Mouse (Mus musculus): ENCODE results near the gene Tmem102. TPM values are rescaled to one million over a fixed set of nuclear protein-coding genes. Genes with fewer than 3 reads are reported as not detected.

Gene Tmem102
- polyA plus RNA-seq, 1 experiment from 2014 or later, result 7.7 TPM

DNA sequence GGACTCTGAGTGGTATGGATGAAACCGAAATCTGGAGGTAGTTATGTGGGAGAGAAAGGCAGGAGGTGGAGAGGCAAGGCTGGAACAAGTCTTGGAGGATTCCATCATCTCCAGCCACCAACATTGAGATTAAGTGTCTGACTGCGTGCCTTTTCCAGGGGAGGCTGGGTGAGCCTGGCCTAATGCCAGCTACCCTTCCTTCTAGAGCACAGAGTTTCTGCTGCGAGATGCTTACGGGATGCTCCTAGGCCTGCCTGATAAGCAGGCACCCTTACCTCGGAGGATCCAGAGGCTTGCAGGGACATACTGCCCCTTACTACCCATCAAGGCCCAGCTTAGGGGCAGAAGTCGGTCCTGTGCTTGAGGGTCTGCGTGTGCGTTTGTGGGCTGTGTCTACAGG lies 28.1 kb upstream of the Tmem102 start:
- Histone ChIP-seq H3K4me3 (ENCODE audit: low read length) (peak overlapping the region; percentile 73), H3K4me2 (replicated peaks; ENCODE audit: low read depth, low read length) (peak overlapping the region; percentile 98), H3K9me3 (ENCODE audit: control insufficient read depth, low read length) (no peaks in the 10 kb centered on the region), H3K27me3 (ENCODE audit: control insufficient read depth, insufficient read depth, low read length) (0 out of 2 replicates have a peak, but pooled peaks cover 2% of the 10 kb centered on the region), H3K9ac (ENCODE audit: low read depth, low read length) (peak overlapping the region; percentile 75), H3K27ac (ENCODE audit: low read depth, low read length) (0 out of 2 replicates have a peak overlapping the region, but pooled peaks have one; percentile 11), H3K4me1 (ENCODE audit: control insufficient read depth, insufficient read depth, low read length) (peaks cover 45% of the 10 kb centered on the region), H3K36me3 (ENCODE audit: control insufficient read depth, insufficient read depth, low read length) (peaks cover 17% of the 10 kb centered on the region; the same call in 1 of the 2 replicates)
- 55% methylated on average over 8 of the region's 8 CpGs for WGBS
- no peak for ATAC-seq (ENCODE audit: low FRiP score, low TSS enrichment)

DNA sequence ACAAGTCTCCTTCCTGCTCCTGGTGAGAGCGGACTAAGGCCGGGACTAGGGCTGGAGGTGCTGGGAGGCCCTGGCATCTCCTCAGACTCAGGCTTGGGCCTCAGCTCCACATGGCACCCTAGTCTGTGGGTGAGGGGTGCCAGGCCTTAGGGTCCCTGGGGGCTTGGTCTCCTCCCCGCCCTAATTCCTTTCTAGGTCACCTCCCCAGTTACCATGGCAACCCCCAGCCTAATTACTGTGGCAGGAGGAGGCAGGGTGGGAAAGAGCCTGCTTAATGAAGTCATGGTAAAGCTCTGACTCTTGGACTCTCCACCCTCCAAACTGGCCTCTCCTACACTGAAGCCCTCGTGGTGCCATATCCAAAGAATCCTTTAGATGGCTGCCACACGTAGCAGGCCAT lies 23.4 kb upstream of the Tmem102 start:
- ATAC-seq (ENCODE audit: low FRiP score, low TSS enrichment), result no peak
- WGBS, result 63% methylated on average over 5 of the region's 5 CpGs
- no peaks in the 10 kb centered on the region for H3K9me3 ChIP-seq (ENCODE audit: control insufficient read depth, low read length)
- no peak overlapping the region for H3K9ac ChIP-seq (ENCODE audit: low read depth, low read length)
- H3K4me3 ChIP-seq (ENCODE audit: low read length), result no peak overlapping the region
- H3K36me3 ChIP-seq (ENCODE audit: control insufficient read depth, insufficient read depth, low read length), result peaks cover 56% of the 10 kb centered on the region
- no peak overlapping the region for H3K4me2 ChIP-seq (replicated peaks; ENCODE audit: low read depth, low read length)
- peaks cover 10% of the 10 kb centered on the region for H3K4me1 ChIP-seq (ENCODE audit: control insufficient read depth, insufficient read depth, low read length)
- no peaks in the 10 kb centered on the region for H3K27me3 ChIP-seq (ENCODE audit: control insufficient read depth, insufficient read depth, low read length)
- H3K27ac ChIP-seq (ENCODE audit: low read depth, low read length), result no peak overlapping the region

DNA sequence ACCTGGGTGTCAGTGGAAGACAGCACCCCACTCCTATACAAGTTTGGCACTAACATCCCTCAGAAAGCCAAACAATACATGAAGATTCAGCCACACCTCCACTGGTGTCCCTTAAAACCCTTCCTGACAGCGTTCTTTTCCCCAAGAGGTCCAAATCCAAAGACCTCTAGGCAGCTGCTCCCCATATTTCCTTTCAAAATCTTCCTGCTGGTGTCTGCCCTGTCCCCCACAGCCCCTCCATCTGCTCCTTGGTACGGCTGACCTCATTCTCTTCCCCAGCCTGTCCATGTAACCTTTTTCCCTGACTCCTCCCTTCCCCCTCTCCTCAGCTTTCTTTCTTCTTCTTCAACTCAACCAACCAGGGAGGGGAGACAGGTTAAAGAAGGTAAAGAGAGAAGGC lies 18.0 kb upstream of the Tmem102 start:
- H3K4me1 ChIP-seq (ENCODE audit: control insufficient read depth, insufficient read depth, low read length), result no peaks in the 10 kb centered on the region
- H3K36me3 ChIP-seq (ENCODE audit: control insufficient read depth, insufficient read depth, low read length), result peaks cover 39% of the 10 kb centered on the region
- no peaks in the 10 kb centered on the region for H3K27me3 ChIP-seq (ENCODE audit: control insufficient read depth, insufficient read depth, low read length)
- 62% methylated on average over 2 of the region's 2 CpGs for WGBS
- no peak overlapping the region for H3K4me2 ChIP-seq (replicated peaks; ENCODE audit: low read depth, low read length)
- ATAC-seq (ENCODE audit: low FRiP score, low TSS enrichment), result no peak
- no peaks in the 10 kb centered on the region for H3K9me3 ChIP-seq (ENCODE audit: control insufficient read depth, low read length)
- H3K9ac ChIP-seq (ENCODE audit: low read depth, low read length), result no peak overlapping the region
- no peak overlapping the region for H3K4me3 ChIP-seq (ENCODE audit: low read length)
- no peak overlapping the region for H3K27ac ChIP-seq (ENCODE audit: low read depth, low read length)

DNA sequence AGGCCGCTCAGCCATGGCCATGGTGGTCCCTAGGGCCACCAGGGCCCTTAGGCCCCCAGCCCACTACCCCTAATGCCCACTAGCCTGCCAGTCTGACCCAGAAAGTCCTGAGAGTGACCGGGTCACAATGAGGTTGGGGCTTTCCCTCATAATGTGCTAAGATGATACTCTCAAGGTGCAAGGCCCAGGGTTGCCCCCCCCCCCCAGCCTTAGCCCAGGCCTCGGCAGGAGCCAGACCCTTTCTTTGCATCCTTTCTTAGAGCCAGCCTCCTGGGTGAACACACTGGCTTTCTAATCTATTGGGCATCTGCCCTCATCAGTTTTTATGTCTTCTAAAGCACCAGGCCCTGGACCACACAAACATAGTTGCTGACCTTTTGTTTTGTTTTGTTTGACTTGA lies 16.7 kb upstream of the Tmem102 start, which contains the start of gene Spem1:
Gene Spem1, minus strand, starts transcription at position 101 of the 400 bp plus-strand sequence.
- WGBS, result 84% methylated on average over 3 of the region's 3 CpGs
- H3K27me3 ChIP-seq (ENCODE audit: control insufficient read depth, insufficient read depth, low read length), result no peaks in the 10 kb centered on the region
- no peak for ATAC-seq (ENCODE audit: low FRiP score, low TSS enrichment)
- H3K9ac ChIP-seq (ENCODE audit: low read depth, low read length), result no peak within 1 kb of the TSS
- H3K4me3 ChIP-seq (ENCODE audit: low read length), result no peak within 1 kb of the TSS
- H3K9me3 ChIP-seq (ENCODE audit: control insufficient read depth, low read length), result 0 out of 2 replicates have a peak, but pooled peaks cover 3% of the 10 kb centered on the region
- H3K4me1 ChIP-seq (ENCODE audit: control insufficient read depth, insufficient read depth, low read length), result no peaks in the 10 kb centered on the region
- H3K36me3 ChIP-seq (ENCODE audit: control insufficient read depth, insufficient read depth, low read length), result peaks cover 26% of the 10 kb centered on the region
- H3K27ac ChIP-seq (ENCODE audit: low read depth, low read length), result no peak within 1 kb of the TSS
- H3K4me2 ChIP-seq (replicated peaks; ENCODE audit: low read depth, low read length), result no peak within 1 kb of the TSS

DNA sequence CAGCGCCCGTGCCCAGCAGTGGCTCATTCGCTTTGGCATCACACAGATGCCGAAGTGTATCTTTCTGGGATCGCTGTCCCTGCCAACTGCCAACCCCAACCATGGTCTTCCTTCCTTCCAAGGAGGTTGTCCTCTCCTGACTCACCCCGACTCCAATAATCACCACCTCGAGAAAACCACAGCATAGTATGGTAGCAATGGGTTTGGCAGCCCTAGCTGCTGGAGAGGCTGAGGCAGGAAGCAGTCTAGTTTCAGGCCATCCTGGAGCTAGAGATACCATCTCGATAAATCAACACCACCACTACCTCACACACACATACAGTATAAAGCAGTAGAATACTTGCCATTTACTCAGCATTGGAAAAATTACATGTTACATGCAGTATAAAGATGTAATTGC lies 13.4 kb upstream of the Tmem102 start:
- Histone ChIP-seq H3K9ac (ENCODE audit: low read depth, low read length) (no peak overlapping the region), H3K9me3 (ENCODE audit: control insufficient read depth, low read length) (0 out of 2 replicates have a peak, but pooled peaks cover 3% of the 10 kb centered on the region), H3K4me1 (ENCODE audit: control insufficient read depth, insufficient read depth, low read length) (no peaks in the 10 kb centered on the region), H3K27ac (ENCODE audit: low read depth, low read length) (no peak overlapping the region), H3K36me3 (ENCODE audit: control insufficient read depth, insufficient read depth, low read length) (no peaks in the 10 kb centered on the region), H3K4me2 (replicated peaks; ENCODE audit: low read depth, low read length) (no peak overlapping the region), H3K4me3 (ENCODE audit: low read length) (no peak overlapping the region), H3K27me3 (ENCODE audit: control insufficient read depth, insufficient read depth, low read length) (no peaks in the 10 kb centered on the region)
- no peak for ATAC-seq (ENCODE audit: low FRiP score, low TSS enrichment)
- 92% methylated on average over 8 of the region's 8 CpGs for WGBS

DNA sequence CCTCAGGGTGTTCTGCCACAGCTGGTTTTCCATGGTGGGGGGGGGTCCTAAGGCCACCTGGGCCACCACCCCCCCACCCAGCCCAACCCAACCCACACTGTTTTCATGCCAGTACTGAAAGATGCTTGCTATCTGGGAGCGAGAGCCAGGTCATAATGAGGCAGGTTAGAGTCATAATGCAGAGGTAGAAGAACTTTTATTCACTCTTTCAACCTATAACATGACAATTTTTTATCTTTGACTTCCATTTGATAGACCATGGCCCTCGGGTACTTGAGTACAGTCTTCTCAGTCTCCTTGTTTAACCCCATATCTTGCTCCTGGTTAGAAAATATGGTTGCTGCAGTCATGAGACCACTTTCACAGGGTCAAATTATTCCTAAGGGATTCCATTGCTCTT lies 12.9 kb upstream of the Tmem102 start, which contains the start of gene Spem2:
Gene Spem2, minus strand, starts transcription at position 101 of the 400 bp plus-strand sequence.
- Histone ChIP-seq H3K36me3 (ENCODE audit: control insufficient read depth, insufficient read depth, low read length) (no peaks in the 10 kb centered on the region), H3K9ac (ENCODE audit: low read depth, low read length) (no peak within 1 kb of the TSS), H3K9me3 (ENCODE audit: control insufficient read depth, low read length) (0 out of 2 replicates have a peak, but pooled peaks cover 3% of the 10 kb centered on the region), H3K4me1 (ENCODE audit: control insufficient read depth, insufficient read depth, low read length) (no peaks in the 10 kb centered on the region), H3K27me3 (ENCODE audit: control insufficient read depth, insufficient read depth, low read length) (no peaks in the 10 kb centered on the region), H3K27ac (ENCODE audit: low read depth, low read length) (no peak within 1 kb of the TSS), H3K4me3 (ENCODE audit: low read length) (no peak within 1 kb of the TSS), H3K4me2 (replicated peaks; ENCODE audit: low read depth, low read length) (no peak within 1 kb of the TSS)
- no peak for ATAC-seq (ENCODE audit: low FRiP score, low TSS enrichment)
- 90% methylated on average over 2 of the region's 2 CpGs for WGBS

DNA sequence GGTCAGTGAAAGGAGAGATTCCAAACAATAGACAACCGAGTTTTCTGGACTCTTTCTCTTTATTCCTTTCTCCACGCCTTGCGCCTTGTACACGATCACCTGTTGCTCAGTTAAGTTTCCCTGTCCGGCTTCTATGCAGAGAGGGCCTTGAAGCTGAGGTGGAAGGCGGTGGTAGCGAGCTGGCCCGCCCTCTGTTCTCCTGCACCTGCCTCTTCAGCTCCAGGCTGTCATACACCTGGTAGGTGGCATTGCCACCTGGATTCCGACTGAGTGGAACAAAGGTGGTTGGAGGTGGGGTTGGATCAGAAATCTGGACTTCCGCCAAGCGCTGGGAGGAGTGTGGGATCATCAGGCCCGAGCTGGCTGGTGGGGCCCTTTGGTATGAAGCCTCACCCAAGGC lies 11.1 kb upstream of the Tmem102 start:
- Histone ChIP-seq H3K27me3 (ENCODE audit: control insufficient read depth, insufficient read depth, low read length) (no peaks in the 10 kb centered on the region), H3K4me3 (ENCODE audit: low read length) (no peak overlapping the region), H3K36me3 (ENCODE audit: control insufficient read depth, insufficient read depth, low read length) (no peaks in the 10 kb centered on the region), H3K27ac (ENCODE audit: low read depth, low read length) (no peak overlapping the region), H3K4me2 (replicated peaks; ENCODE audit: low read depth, low read length) (no peak overlapping the region), H3K9ac (ENCODE audit: low read depth, low read length) (no peak overlapping the region), H3K4me1 (ENCODE audit: control insufficient read depth, insufficient read depth, low read length) (no peaks in the 10 kb centered on the region), H3K9me3 (ENCODE audit: control insufficient read depth, low read length) (0 out of 2 replicates have a peak, but pooled peaks cover 3% of the 10 kb centered on the region)
- 93% methylated on average over 12 of the region's 12 CpGs for WGBS
- no peak for ATAC-seq (ENCODE audit: low FRiP score, low TSS enrichment)

DNA sequence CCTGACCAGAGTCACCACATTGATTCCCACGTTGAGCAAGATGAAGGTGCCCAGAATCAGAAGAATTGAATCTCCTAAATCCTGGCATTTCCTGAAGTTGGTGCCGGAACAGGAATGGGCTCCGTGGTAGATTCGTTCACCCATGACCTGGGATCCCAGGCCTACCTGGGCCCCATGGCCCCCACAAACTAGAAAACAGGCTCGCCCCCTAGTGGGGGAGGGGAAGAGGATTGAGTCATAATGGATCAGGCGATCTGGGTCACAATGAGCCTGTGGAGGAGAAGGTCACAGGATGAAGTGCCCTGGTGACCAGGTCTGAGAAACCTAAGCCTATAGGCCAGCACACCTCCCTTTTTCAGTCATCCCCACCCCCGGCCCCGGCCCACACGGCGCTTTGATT lies 9.7 kb upstream of the Tmem102 start, which contains the start of gene Gm39566:
Gene Gm39566, minus strand, starts transcription at position 144 of the 400 bp plus-strand sequence.
- no peaks in the 10 kb centered on the region for H3K4me1 ChIP-seq (ENCODE audit: control insufficient read depth, insufficient read depth, low read length)
- no peak within 1 kb of the TSS for H3K4me2 ChIP-seq (replicated peaks; ENCODE audit: low read depth, low read length)
- H3K27me3 ChIP-seq (ENCODE audit: control insufficient read depth, insufficient read depth, low read length), result no peaks in the 10 kb centered on the region
- H3K9ac ChIP-seq (ENCODE audit: low read depth, low read length), result no peak within 1 kb of the TSS
- H3K9me3 ChIP-seq (ENCODE audit: control insufficient read depth, low read length), result 0 out of 2 replicates have a peak, but pooled peaks cover 3% of the 10 kb centered on the region
- no peak within 1 kb of the TSS for H3K27ac ChIP-seq (ENCODE audit: low read depth, low read length)
- H3K4me3 ChIP-seq (ENCODE audit: low read length), result no peak within 1 kb of the TSS
- no peak for ATAC-seq (ENCODE audit: low FRiP score, low TSS enrichment)
- H3K36me3 ChIP-seq (ENCODE audit: control insufficient read depth, insufficient read depth, low read length), result no peaks in the 10 kb centered on the region
- WGBS, result 51% methylated on average over 10 of the region's 10 CpGs

DNA sequence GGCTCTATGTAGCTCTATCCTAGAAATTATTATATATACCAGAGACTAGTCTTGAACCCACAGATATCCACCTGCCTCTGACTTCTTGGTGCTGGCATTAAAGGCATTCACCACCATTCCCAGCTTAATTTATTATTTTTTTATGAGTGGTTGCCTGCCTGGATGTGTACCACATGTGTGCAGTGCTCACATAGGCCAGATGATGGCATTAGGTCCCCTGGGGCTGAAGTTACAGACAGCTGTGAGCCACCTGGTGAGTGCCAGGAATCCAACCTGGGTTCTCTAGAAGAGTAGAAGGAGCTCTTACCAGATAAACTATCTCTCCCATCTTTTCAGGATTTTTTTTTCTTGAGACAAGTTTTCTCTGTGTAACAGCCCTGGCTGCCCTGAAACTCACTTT lies 4.9 kb upstream of the Tmem102 start:
- no peaks in the 10 kb centered on the region; the same call in 1 of the 2 replicates for H3K4me1 ChIP-seq (ENCODE audit: control insufficient read depth, insufficient read depth, low read length)
- H3K27me3 ChIP-seq (ENCODE audit: control insufficient read depth, insufficient read depth, low read length), result peaks cover 5% of the 10 kb centered on the region; the same call in 1 of the 2 replicates
- H3K4me3 ChIP-seq (ENCODE audit: low read length), result no peak overlapping the region

More for the DNA sequence above, 4.9 kb upstream of the Tmem102 start:
- H3K9ac ChIP-seq (ENCODE audit: low read depth, low read length), result no peak overlapping the region
- no peak overlapping the region for H3K4me2 ChIP-seq (replicated peaks; ENCODE audit: low read depth, low read length)
- H3K27ac ChIP-seq (ENCODE audit: low read depth, low read length), result no peak overlapping the region
- H3K9me3 ChIP-seq (ENCODE audit: control insufficient read depth, low read length), result 0 out of 2 replicates have a peak, but pooled peaks cover 3% of the 10 kb centered on the region
- H3K36me3 ChIP-seq (ENCODE audit: control insufficient read depth, insufficient read depth, low read length), result no peaks in the 10 kb centered on the region
- ATAC-seq (ENCODE audit: low FRiP score, low TSS enrichment), result no peak

All from kidney, embryonic 14.5 days (tissue).